Mouse (Mus musculus) heart, postnatal 36 days (tissue): ENCODE results near the gene Vmn2r98. TPM values are rescaled to one million over a fixed set of nuclear protein-coding genes. Genes with fewer than 3 reads are reported as not detected.
"Not testable (repeated sequence)": the region's sequence is repeated elsewhere in the genome, so short reads cannot be mapped to it uniquely, and the experiment has no call there.

Experiments
- DNase-seq, 2 experiments: peaks; one replicate each; pipeline ENCODE4 v3.0.0; 2021 to 2022
- intact Hi-C: fragments of 180-260 bp; cut with DNase I; formaldehyde crosslinking; loops from one replicate; pipeline ENCODE4 v1.15.1; 2025
- total RNA-seq, 2 experiments: library from RNA; stranded (reverse); gene quantifications; 2 replicates each; pipeline ENCODE4 v1.2.3; 2021

The Vmn2r98 gene
- not detected for total RNA-seq

DNA sequence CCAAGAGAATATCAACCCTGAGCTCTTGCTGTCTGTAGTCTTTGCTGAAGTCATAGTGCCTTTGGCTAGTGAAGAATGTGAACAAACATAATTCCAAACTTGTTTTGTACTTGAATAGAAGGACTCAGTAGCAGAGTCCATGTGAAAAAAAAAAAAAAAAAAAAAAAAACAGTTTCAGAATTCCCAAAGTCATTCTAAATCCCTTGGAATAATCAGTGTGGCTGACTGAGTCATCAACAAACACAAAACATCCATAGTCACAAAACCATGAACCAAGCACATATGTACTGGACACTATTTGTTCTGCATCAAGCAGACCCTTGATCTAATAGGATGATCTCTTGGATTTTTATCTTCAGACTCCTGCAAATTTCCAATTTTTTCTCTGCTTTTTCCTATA lies at the start of gene Vmn2r98:
Vmn2r98 (plus strand) TSS at position 301 of the 400 bp plus-strand sequence.
- intact Hi-C loops = not testable (repeated sequence)

GRCm38 (mm10) chr17:19031441-19031840 lies 21.8 kb upstream of the Vmn2r98 start:
- DNase-seq, intact Hi-C loops: not testable (repeated sequence)

More for the DNA sequence above, at the start of gene Vmn2r98:
- not testable (repeated sequence) for DNase-seq

DNA sequence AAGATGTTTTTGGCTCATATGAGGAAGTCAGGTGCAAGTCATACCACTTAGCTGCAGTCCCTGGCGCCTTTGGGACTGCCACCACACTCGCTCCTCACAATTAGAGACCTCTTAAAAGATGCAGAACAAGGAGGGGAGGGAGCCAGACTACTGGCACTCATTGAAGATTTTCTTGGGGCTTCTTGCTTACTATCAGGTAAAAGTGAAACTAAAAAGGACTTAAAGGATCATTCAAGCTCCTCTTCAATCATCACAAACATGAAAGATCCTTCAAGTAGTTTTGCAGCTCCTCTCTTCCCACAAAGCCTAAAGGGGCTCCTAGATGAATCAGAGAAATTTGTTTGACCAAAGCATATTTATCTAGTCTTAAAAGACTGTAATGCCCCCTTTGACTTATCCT lies 21.3 kb upstream of the Vmn2r98 start:
- intact Hi-C loops = no loop called here
- DNase-seq = no peak

- DNase-seq = no peak
- intact Hi-C loops = no loop called here
These were observed 20.5 kb upstream of the Vmn2r98 start for GRCm38 (mm10) chr17:19032721-19033120.

Other genes starting within 250 kb of the Vmn2r98 start
- not detected for gene Vmn2r97, start 139.2 kb upstream of the Vmn2r98 start, total RNA-seq